Mouse (Mus musculus) testis, postnatal 14 days (tissue): Measurements from ENCODE around the gene Cisd3.
"Not testable (repeated sequence)": the region's sequence is repeated elsewhere in the genome, so short reads cannot be mapped to it uniquely, and the experiment has no call there.

Experiments used
- DNase-seq: peaks from one replicate; pipeline ENCODE4 v3.0.0; 2021; ENCODE audit warnings: low spot score

Gene Cisd3

GRCm38 (mm10) chr11:97685613-97686321, at the start of gene Cisd3:
TSS of gene Cisd3 (plus strand) at chr11:97685826.
- DNase-seq = peak; percentile 88

GRCm38 (mm10) chr11:97641668-97642067, 44.0 kb upstream of the Cisd3 start:
- DNase-seq = no peak

GRCm38 (mm10) chr11:97642746-97643145, 42.9 kb upstream of the Cisd3 start:
- no peak for DNase-seq

DNA sequence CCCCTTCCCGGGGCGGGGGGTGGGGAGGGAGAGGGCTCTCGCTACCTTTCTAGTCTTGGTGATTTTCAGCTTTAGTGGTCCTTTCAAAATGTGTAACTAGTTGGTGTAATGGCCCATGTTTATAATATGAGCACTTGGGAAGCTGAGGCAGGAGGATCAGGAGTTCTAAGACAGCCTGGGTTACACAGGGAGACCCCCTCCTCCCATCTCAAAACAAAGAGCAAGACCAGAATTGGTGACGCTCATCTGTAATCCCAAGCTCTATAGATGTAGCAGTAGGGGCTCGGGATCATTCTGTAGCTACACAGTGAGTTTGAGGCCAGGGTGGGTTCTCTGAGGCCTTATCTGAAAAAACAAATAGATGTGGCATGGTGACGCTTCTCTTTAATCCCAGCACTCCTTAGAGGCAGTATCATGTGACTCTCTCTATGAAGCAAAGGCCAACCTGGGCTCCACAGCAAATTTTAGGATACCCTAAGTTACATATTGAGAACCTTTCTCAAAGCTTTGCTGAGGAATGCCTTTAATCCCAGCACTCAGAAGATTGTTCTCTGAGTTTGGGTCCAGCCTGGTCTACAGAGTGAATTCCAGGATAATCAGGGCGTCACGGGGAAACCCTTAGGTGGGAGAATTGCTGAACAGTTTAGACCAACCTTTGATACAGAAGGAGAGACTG, 42.1 kb upstream of the Cisd3 start:
- no peak for DNase-seq

DNA sequence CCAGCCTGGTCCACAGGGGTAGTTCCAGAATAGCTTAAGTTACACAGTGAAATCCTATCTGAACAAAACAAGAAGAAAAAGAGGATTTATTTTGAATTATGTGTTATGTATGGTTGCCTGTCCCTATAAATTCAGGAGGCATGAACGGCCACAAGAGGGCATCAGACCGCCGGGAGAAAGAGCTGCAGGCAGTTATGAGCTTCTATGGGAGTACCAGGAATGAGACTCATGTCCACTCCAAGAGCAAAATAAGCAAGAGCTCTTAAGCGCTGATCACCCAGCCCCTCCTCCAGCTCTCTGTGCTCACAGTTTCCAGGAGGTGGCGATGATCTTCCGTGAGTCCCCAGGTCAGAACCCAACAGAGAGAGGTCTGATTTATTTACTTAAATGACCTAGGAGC, 40.8 kb upstream of the Cisd3 start:
- no peak for DNase-seq

GRCm38 (mm10) chr11:97648541-97648940, 37.1 kb upstream of the Cisd3 start:
- DNase-seq = not testable (repeated sequence)

GRCm38 (mm10) chr11:97650341-97650740, 35.3 kb upstream of the Cisd3 start:
- no peak for DNase-seq

- not testable (repeated sequence) for DNase-seq
These were observed 32.2 kb upstream of the Cisd3 start for GRCm38 (mm10) chr11:97653376-97653775.

DNA sequence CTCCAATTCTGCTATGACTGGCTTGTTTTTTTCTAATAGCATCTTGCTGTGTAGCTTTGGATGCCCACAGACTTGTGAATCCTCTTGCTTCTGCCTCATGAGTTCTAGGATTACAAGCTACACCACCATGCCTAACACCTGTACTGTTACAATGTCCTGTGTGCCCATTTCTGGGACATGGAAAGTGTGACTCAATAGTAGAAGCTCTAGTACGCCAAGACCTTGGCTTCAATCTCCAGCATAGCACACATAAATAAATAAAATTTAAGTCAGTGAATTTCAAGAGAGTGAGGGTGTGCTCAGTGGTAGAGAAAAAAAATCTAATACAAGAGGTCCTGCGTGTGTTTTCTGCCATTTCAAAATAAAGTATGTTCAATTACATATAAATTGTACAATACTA, 31.4 kb upstream of the Cisd3 start:
- no peak for DNase-seq

DNA sequence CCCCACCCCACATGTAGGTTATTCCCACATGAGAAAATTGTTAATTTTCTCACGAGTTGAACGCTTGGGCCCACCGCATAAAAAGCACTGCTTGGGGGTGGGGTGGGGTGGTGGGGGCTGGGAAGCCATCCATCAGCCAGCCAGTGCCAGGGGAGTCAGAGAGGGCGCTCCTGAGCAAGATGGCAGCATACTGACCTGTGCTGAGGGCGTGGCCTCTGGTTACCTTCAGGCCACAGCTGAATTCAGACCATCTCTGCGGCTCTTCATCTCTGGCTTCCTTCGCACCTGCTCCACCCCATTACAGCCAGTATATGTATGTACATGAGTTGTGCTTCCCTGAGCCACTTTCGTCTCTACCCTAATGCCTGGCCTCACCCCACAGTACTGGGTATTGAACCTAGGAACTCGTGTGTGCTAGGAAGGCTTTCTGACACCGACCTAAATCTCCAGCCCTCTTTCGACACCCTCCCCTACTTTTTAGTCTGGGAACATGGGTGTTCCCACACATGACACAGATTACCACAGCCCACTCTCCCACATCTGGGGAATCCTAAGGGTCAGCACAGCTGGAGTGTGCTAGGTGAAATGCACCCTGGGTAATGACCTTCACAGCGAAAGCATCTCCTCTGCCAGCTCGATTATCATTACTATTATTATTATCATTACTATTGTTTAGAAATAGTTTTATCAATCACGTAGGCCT, 29.2 kb upstream of the Cisd3 start:
- DNase-seq = no peak

DNA sequence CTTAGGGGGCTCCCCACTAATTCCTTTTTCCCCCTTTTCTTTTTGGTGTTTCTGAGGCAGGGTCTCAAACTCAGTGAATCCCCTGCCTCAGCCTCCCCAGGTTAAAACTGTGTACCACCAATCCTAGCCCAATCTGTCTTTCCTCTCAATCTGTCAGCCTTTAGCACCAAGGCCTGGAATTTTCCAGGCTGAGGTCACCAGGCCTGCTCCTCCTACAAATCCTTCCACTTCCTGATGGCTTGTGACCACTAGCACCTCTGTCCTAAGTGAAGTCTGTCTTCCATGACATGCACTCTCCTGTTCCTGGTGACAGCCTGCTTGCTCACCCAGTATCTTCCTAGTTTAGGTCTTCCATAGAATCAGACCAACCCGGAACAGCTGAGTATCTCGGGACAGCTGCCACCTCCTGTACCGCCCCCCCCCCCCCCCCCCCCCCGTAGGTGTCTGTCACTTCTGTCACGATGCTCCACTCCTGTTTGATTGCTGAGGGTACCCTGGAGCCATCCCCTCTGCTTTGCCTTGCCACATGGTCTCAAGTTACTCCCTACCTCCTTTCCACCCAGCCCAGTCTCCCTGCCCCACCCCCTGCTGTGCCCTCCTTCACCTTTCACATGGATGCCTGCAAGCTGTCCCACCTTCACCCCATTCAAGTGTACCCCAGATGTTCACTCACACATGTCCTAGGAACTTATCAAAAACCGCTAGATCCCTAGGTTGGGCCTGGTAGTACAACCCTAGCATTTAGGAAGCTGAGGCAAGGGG, 28.3 kb upstream of the Cisd3 start:
- no peak for DNase-seq

GRCm38 (mm10) chr11:97657967-97658366, 27.7 kb upstream of the Cisd3 start:
- DNase-seq = not testable (repeated sequence)

- peak; percentile 51 for DNase-seq
These were observed 26.8 kb upstream of the Cisd3 start for GRCm38 (mm10) chr11:97658751-97659266.

GRCm38 (mm10) chr11:97659267-97659989, 26.2 kb upstream of the Cisd3 start:
- DNase-seq = no peak

DNA sequence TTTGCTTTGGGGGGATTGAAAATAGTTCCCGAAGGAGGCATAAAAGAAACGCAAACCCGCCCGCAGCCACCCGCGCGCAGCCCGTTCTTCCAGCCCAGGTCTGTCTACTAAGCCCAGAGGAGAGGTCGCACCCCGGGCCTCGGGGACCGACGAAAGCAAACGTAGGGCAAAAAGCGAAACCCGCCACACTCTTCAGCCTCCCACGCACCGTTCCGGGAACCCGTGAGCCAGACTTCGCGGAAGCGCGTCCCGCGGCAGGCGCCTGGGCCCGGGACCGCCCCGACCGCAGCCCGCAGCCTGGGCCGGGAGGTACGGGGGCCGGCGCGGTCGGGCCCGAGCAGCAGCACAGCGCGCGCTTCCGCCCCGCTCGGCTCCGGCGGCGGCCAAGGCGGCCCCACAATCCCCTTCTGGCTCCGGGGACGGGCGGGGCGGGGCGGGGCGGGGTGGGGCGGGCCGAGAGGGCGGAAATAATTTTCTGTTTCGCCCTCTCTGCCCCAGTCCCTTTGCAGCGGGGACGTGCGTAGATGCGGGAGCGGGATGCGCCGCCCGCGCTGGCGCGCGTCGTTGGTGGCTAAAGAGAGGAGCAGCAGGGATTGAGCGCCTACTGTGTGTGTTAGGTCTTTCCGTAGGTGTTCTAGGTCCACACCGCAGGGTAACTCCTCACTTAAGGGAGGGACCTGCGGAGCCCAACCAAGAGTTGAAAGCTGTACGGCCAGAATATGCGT, 25.5 kb upstream of the Cisd3 start:
- peak; percentile 84 for DNase-seq

DNA sequence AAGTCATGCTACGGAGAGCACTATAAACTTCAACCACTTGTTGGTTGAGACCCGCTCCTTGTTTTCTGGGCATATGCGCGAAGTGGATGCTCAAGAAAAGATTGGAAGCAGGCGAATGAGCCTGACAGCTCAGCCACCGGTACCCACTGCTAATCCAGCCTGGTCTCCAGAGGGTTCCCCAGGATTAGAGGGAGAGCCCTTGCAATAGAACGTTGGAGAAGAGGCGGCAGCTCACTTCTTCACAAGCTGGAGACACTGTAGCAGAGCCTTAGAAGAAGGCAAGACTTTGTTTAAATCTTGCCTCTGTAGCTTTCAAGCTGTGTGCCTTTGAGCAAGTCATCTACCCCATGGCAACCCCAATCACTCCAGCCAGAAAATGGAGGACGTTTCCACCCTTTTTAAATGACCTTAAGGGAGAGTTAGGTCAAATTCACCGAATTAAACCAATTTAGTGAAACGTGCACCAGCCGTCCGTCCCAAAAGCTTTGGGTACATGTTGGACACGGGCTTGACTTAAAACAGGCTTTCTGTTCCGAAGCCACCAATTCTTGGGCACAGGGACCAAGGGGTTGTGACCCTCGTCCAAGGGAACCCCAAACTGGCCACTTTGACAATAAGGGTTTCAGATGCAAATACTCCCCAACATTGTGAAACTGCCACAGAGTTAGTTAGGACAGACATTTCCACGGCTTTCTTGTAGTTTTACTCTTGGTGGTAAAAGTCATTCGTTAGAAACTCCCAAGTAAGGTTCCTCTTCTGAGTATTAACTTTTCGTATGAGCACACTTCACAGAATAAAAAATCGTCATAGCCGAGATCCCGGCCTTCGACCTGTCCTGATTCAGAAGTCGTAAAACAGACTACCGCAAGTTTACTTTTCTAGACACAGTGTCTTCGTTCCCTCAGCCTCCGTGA, 24.6 kb upstream of the Cisd3 start:
- peak; percentile 57 for DNase-seq

DNA sequence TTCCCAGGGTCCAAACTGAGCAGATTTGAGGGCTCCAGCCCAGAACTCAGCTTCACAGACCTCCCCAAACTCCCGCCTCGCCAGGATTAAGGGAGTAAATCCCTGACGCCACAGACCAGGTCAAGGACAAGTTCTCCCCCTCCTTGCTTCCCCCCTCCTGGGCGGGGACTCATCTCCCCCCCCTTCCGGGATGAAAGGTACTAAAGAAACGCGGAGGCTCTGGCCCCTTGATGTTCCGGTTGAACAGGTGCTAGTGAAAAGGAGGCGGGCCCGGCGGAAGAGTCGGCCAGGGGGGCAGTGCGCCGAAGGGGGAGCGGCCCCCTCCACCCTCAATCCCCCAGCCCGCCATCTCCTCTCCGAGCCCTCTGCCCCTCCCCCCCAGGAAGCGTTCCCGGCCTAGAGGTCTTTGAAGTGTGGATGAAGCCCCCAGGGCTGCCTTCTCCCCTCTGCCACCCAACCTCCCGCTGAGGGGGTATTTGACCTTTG, 23.9 kb upstream of the Cisd3 start:
- DNase-seq = peak; percentile 75

DNA sequence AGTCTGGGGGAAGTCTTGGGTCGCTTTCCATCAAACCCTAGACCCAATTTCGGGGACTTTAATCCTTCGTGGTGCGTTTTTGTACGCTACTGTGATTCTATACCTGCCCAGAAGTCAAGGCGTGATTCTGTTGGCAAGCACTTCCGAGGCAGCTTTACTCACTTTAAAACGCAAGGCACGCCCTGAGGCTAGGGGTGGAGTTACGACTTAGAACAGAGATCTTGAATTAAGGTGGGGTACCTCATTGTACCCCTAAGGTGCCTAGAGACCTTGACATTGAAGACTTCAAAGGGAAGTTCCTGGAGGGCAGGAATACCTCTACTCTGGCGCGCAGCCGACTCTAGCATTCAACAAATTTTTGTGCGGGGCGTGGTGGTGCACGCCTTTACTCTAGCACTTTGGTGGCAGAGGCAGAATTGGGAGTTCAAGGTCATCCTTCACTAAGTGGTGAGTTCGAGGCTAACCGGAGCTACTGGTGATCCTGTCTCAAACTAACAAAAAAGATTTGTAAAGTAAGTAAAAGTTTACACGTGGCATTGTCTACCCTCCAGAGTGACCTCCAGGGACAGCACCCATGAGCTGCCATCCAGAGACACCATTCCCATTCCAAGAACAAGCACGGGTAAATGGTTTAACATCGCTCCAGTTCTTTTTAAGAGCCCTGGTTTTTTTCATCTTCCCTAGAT, 23.3 kb upstream of the Cisd3 start:
- no peak for DNase-seq
